Mouse (Mus musculus) liver, adult (tissue): ENCODE results near the gene Slit1.

Experiments used
- GATA4 ChIP-seq: IDR thresholded peaks from 2 replicates; pipeline ENCODE4 v1.6.1; 2014; ENCODE audit warnings: mild to moderate bottlenecking, low read length; ENCODE audit not compliant: insufficient replicate concordance

Slit1 gene

DNA sequence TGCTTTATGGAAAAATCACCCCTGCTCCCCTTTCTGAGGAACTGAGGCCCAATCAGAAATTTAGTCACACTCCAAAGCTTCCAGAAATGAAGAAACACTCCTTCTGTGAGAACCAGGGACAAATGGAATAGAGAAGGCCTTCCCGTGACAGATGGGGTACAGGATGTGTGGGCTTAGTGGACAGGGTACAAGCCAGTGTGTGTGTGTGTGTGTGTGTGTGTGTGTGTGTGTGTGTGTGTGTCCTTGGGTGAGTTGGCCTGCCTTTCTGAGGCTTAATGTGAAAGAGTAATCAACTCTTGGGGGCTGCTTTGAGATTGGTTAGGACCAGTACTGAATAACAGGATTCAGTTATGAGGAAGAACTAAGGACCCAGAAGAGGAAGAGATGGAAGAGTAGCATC is 58.6 kb downstream of the Slit1 start:
- no peak for TF ChIP-seq GATA4

DNA sequence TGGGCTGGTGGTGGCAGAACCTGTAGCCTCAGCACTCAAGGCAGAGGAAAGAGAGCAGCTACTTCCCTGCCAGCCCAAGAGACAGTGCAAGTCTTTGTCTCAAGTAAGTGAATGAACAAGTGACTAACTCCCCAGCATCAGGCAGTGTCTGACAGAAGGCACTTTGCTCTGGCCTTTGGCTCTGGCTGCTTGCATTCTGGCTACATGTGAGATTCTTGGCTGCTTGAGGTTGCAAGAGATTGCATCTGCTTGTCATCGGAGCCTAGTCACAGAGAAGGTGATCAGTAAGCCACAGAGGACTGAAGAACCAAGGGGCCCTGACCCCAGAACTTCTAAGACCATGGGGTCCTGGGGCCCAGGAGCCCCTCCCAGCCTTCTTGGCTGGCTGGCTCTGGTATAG is 59.5 kb downstream of the Slit1 start:
- TF ChIP-seq GATA4, result no peak

DNA sequence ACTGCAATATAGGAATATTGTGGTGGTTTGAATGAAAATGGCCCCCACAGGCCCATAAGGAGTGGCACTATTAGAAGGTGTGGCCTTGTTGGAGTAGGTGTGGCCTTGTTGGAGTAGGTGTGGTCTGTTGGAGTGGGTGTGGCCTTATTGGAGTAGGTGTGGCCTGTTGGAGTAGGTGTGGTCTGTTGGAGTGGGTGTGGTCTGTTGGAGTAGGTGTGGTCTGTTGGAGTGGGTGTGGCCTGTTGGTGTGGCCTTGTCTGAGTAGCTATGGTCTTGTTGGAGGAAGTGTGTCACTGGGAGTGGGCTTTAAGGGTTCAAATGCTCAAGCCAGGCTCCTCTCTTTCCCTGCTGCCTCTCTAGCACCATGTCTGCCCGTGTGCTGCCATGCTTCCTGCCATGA is 63.2 kb downstream of the Slit1 start:
- no peak for TF ChIP-seq GATA4

DNA sequence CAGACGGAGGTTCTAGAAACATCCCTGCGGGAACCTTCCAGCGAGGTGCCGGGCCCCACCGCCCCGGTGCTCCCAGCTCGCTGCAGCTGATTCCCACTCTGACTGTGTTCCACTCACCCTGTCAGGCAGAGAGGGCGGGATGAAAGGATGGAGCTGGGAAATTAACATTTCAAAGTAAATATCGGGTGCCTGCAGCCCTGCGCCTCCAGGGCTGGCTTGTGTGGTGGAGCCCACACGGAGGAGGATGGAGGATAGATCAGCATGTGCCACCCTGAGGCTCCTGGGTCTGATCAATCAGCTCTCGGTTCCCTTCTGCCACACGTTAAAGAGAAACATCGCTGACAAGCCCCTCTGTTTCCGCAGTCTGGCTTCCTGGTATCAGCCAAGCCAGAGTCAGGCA is 64.4 kb downstream of the Slit1 start:
- TF ChIP-seq GATA4, result no peak

DNA sequence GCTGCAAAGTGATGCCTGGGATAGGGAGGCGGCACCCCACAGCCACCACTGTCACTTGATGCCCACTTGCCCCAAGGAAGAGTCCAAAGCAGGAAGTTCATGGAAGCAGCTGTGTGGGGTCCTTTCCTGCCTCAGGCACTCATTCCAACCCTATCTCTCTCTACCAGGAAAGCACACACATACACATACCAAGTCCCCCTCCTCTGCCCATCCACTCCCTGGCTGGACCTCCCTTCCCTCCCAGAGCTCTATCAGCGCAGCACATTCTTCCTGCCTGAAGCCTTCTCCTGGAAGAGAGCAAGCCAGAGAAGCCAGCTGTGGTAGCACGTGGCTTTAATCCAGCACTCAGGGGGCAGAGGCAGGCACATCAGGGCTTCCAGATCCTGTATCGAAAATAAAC is 65.9 kb downstream of the Slit1 start:
- TF ChIP-seq GATA4, result no peak

DNA sequence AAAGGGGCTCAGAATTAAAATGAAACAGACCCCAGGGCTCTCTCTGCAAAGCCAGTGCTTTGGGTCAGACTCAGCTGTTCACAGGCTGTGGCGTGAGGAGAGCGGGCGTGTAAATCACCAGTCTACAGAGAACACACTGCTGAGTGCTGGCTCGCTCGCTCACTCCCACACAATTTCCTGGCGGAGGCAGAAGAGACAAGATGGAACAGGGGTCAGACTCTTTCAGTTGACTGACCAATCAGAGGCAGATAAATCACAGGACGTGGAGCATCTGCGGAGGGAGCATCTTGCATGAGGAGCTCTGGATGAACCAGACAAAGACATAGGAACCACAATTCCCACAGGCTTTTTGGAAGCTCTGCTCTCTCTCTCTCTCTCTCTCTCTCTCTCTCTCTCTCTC is 67.9 kb downstream of the Slit1 start:
- no peak for TF ChIP-seq GATA4

DNA sequence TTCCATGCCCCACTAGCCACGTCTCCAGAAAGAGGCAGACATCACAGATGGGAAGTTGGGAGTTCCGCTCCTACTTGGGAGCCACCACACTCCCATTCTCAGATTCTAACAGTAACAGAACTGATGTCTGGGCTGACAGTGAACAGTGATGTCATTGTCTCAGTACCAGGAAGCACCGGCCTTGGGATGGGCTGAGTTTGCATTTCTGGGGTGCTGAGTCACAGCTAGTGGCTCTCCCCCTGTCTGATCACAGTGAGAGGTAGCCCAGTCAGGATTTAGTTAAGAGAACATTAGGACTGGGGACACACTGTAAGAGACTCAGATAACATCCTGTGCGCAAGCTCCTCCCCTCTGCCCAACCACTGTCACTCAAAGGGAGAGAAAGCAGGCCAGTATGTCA is 69.1 kb downstream of the Slit1 start:
- no peak for TF ChIP-seq GATA4

GRCm38 (mm10) chr19:41672836-41673235 is 70.6 kb downstream of the Slit1 start:
- no peak for TF ChIP-seq GATA4

DNA sequence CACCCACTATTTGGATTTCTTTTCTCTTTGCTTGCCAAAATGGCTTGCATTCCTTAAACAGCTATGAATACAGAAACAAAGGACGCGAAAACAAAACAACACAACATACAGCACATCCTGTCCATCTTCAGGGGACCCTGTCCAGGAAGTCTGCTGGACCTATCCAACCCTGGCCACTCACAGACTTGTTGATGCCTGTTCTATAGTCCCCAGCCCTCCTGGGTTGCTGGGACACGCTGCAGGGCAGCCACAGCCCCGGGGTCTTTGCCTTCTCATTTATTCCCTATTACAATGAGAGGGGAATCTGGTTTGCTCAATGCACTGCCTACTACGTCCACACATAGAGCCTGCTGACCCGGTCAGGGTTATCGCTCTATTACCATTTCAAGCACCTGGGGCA is 72.5 kb downstream of the Slit1 start:
- TF ChIP-seq GATA4, result no peak

DNA sequence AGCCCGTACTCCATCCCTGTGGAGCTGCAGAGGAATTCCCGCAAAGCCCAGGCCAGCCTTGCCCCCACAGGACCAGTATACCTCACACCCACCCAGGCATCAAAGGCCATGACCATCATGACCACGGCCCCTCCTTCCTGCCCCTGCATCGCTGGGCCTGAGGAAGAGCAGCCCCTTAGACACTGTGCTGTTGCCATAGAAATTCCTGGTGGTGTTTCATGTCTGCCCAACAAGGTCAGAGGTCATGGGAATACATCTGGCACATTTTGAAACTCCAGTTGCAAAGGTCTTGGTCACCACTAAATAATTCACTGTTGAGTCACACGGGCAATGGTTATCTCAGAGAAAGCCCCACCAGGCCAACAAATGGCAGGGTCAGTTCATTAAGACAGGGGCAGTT is 73.0 kb downstream of the Slit1 start:
- TF ChIP-seq GATA4, result no peak

GRCm38 (mm10) chr19:41669747-41670342 is 73.6 kb downstream of the Slit1 start:
- no peak for TF ChIP-seq GATA4

DNA sequence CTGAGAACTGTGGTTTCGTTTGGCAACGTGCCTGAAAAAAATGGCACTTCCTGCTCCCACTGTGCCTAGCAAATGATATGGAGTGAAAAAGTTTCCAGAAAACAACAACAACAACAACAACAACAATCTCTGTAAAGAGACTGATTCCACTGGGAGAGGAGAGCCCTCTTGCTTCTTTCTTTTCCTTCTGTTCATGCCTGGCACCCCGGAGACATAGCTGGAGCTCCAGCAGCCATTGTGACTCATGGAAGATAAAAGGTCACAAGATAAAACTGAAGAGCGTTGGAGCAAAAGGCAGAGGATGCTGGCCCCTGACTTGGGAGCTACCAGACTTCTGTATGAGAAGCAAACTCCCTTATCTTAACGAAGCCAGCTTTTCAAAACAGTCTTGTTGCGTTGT is 75.9 kb downstream of the Slit1 start:
- no peak for TF ChIP-seq GATA4

GRCm38 (mm10) chr19:41665941-41666340 is 77.5 kb downstream of the Slit1 start:
- no peak for TF ChIP-seq GATA4

DNA sequence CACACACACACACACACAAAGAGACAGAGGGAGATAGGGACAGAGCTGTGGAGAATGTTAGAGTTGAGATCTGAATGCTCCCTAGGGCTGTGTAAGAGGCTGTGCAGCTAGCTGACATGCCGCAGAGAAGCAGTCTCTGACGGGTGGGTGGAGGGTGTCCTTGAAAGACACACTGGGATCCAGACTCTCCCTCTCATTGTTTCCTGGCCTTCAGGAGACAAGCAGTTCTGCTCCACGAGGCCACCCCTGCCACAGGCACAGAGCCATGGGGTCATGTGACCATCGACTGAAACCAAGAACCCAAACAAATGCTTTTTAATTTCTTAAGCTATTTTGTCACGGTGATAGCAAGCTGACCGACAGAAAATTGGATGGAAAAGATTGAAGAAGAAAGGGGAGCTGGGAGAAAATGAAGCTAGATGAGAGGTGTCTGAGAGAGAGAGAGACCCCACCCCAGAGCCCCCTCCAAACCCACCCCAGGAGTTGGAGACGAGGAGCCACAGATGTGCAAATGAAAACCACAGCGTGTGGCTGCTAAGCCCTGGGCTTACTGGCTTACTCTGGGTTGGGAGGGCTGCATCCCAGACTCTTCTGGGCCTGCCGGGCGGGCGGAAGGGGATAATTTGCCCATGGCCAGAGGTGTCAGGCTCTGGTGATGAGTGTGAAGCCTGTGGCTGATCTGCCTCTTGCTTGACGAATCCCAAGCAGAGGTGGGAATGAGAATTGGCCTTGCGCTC is 79.8 kb downstream of the Slit1 start:
- TF ChIP-seq GATA4, result no peak

DNA sequence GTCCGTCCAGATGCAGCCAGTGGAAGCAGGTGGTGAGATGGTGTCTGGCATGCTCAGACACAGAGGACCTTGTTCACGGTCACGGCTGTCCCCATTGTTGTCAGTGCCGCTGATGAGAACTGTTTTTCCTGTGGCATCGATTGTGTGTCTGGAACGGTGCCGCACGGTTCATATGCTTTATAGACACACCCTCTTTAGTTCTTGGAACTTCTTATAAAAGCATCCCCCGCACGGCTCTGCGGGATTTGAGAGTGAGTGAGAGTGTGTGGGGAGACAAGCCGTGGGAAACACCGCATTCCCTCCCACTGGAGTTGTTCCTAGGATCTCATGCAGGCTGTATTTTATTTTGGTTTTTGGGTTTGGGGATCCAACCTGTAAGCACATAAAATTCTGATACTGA is 82.0 kb downstream of the Slit1 start:
- TF ChIP-seq GATA4, result no peak

- TF ChIP-seq GATA4, result no peak
Observed at GRCm38 (mm10) chr19:41660999-41661374, 82.5 kb downstream of the Slit1 start.
